Mouse (Mus musculus) right cerebral cortex, postnatal 10 days (tissue): ENCODE measurements around the gene Usp20.

Source experiments
- DNase-seq, 2 experiments: peaks; one replicate each; pipeline ENCODE4 v3.0.0; 2021; ENCODE audit warnings: low spot score in 2 of 2

Gene Usp20

DNA sequence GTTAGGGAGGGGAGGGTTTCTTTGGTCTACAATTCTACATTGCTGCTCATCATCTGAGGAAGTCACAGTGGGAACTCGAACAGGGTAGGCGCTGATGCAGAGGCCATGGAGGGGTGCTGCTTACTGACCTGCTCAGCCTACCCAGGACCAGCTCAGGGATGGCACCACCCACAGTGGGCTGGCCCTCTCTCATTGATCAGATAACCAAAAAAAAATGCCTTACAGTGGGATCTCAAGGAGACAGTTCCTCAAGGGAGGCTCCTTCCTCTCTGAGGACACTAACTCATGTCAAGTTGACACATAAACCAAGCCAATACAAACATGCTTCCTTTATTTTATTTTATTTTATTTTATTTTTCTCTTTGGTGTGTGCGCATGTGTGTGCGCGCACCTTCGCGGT is 87.4 kb downstream of the Usp20 start:
- DNase-seq, result no peak
